Mouse (Mus musculus): ENCODE results near the gene Cyp2c70.
"Not testable (repeated sequence)": the region's sequence is repeated elsewhere in the genome, so short reads cannot be mapped to it uniquely, and the experiment has no call there.

GRCm38 (mm10) chr19:40126996-40127395 is 60.1 kb downstream of the Cyp2c70 start:
- not testable (repeated sequence) for TF ChIP-seq CTCF (IDR thresholded peaks at IDR 0.05; ENCODE audit: low read depth, low read length); POLR2A (IDR thresholded peaks at IDR 0.05; ENCODE audit: borderline replicate concordance, low read depth, low read length)
